Mouse (Mus musculus): ENCODE measurements around the gene Med27.

- TF ChIP-seq POLR2A (IDR thresholded peaks at IDR 0.05; ENCODE audit: borderline replicate concordance, control insufficient read depth, low read depth, low read length) (no peak), CTCF (IDR thresholded peaks at IDR 0.05; ENCODE audit: control insufficient read depth, insufficient read depth, low read length) (no peak)
These were observed 111.1 kb downstream of the Med27 start for GRCm38 (mm10) chr2:29457677-29458076.
